ENCODE assay signal across 10 mouse cellular contexts in genomic region chr10:78360290-78360711, GRCm38 (mm10). TPM values are rescaled to one million over a fixed set of nuclear protein-coding genes. Genes with fewer than 3 reads are reported as not detected.
DNase-seq lines count a peak whose midpoint lies in the region; TF ChIP-seq lines count a peak whose summit lies in the region.
"Had no signal": no experiment of that assay in that cellular context is flagged by ENCODE, and none has a peak within 500 bp of the region (broad histone marks: within the 10 kb centered on the region; RNA-seq: fewer than 3 reads in every experiment).

No protein-coding gene starts in this region.

- no peaks in the 10 kb centered on the region for H3K36me3 ChIP-seq in kidney, adult 2 months (ENCODE audit: control insufficient read depth, insufficient read depth, low read length)
- H3K36me3 ChIP-seq: liver, embryonic 12.5 days; midbrain, embryonic 10.5 days had no signal

- no peak for TF ChIP-seq CTCF in kidney, adult 2 months (conservative IDR thresholded peaks at IDR 0.05; ENCODE audit: insufficient read depth, insufficient read length, low read depth, low read length)

- DNase-seq in kidney, adult 2 months = peak; percentile 55
- DNase-seq in kidney, postnatal 25 days = no peak
- DNase-seq in Muller cell, postnatal 12 days (ENCODE audit: inconsistent ontology term) = peak; percentile 33
- peak; percentile 65 for DNase-seq in fibroblast of lung, adult 2 months (ENCODE audit: low read depth)
- no peak for DNase-seq in spleen, adult 12 weeks (ENCODE audit: low spot score)
- no peak for DNase-seq in right cerebral cortex, adult 18-20 months
- DNase-seq: gastrocnemius, postnatal 25 days had no signal

- no peak overlapping the region for H3K27ac ChIP-seq in kidney, adult 2 months (ENCODE audit: insufficient read depth, low read depth, low read length)
- peak overlapping the region; percentile 71 for H3K27ac ChIP-seq in brown adipose tissue, adult 24 weeks (replicated peaks; ENCODE audit: low read depth, low read length)
- H3K27ac ChIP-seq: liver, embryonic 12.5 days; midbrain, embryonic 10.5 days had no signal

- H3K4me1 ChIP-seq in kidney, adult 2 months (ENCODE audit: control insufficient read depth, insufficient read depth, low read length) = peaks cover 9% of the 10 kb centered on the region; the same call in 1 of the 2 replicates
- H3K4me1 ChIP-seq in brown adipose tissue, adult 24 weeks (ENCODE audit: control insufficient read depth, insufficient read depth, insufficient read length, low read length) = peaks cover 3% of the 10 kb centered on the region
- H3K4me1 ChIP-seq: midbrain, embryonic 10.5 days had no signal

- H3K4me3 ChIP-seq in kidney, adult 2 months (ENCODE audit: insufficient read depth, low read depth, low read length) = no peak overlapping the region
- no peak overlapping the region for H3K4me3 ChIP-seq in brown adipose tissue, adult 24 weeks (ENCODE audit: insufficient read depth, low read depth, low read length)
- H3K4me3 ChIP-seq: liver, embryonic 12.5 days; midbrain, embryonic 10.5 days had no signal

- H3K27me3 ChIP-seq in kidney, adult 2 months (replicated peaks; ENCODE audit: control insufficient read depth, insufficient read depth, low read length) = no peaks in the 10 kb centered on the region

- 45% methylated on average over 3 of the region's 3 CpGs for WGBS in kidney, adult 2 months

- no peak for TF ChIP-seq POLR2A in kidney, adult 2 months (IDR thresholded peaks at IDR 0.05; ENCODE audit: low read depth, low read length)

RNA-seq across cellular contexts. Expression of gene Agpat3, which starts 8.0 kb away (rescaled TPM):
- polyA plus RNA-seq in kidney, adult 2 months (2012; rRNA removed) = 460 and 530 TPM in 2 replicates
- 311 and 438 TPM in 2 replicates for polyA plus RNA-seq in brown adipose tissue, adult 24 weeks (2012; ENCODE audit: insufficient read depth, insufficient read length, missing spikeins)

RNA-seq across cellular contexts. Expression of gene Rrp1, which starts 52.5 kb away (rescaled TPM):
- 58.2 and 80.3 TPM in 2 replicates for polyA plus RNA-seq in kidney, adult 2 months (2012; rRNA removed)
- 52.5 and 65.4 TPM in 2 replicates for polyA plus RNA-seq in brown adipose tissue, adult 24 weeks (2012; ENCODE audit: insufficient read depth, insufficient read length, missing spikeins)

Comparison
In these comparisons a context has a peak if more than half of its experiments do, and no peak if none do; other contexts are left out.
1. DNase-seq: peak in kidney, adult 2 months (single experiment), Muller cell, postnatal 12 days (single experiment) and fibroblast of lung, adult 2 months (single experiment); none in kidney, postnatal 25 days (0 of 2), spleen, adult 12 weeks (single experiment) and right cerebral cortex, adult 18-20 months (single experiment).